Mouse (Mus musculus) urinary bladder, postnatal 0 days (tissue): ENCODE results near the gene Krt13. TPM values are rescaled to one million over a fixed set of nuclear protein-coding genes. Genes with fewer than 3 reads are reported as not detected.

Experiments
- polyA plus RNA-seq: library from polyadenylated mRNA; unstranded; fragments of >200 nt; fragmentation: Nextera tagmentation; extraction: Ambion mirVana; gene quantifications from 2 replicates; pipeline ENCODE4 v1.2.1, GENCODE M21; 2015

The Krt13 gene
- polyA plus RNA-seq, result 1.4 and 1.9 TPM in 2 replicates

GRCm38 (mm10) chr11:100121466-100121865 is at the start of gene Krt13:
Gene Krt13 (minus strand): TSS chr11:100121566.

GRCm38 (mm10) chr11:100148615-100149330 is 27.4 kb upstream of the Krt13 start, which contains the start of gene Krt19:
Gene Krt19 (minus strand): TSS chr11:100148665.

GRCm38 (mm10) chr11:100135731-100136130 is 14.4 kb upstream of the Krt13 start, which contains the start of gene Krt15:
Gene Krt15 (minus strand): TSS chr11:100135928.

GRCm38 (mm10) chr11:100105576-100106122 is 15.7 kb downstream of the Krt13 start, which contains the start of gene Krt36:
Gene Krt36 (minus strand): TSS chr11:100105626.

GRCm38 (mm10) chr11:100096141-100096540 is 25.2 kb downstream of the Krt13 start, which contains the start of gene Krt35:
Gene Krt35 (minus strand): TSS chr11:100096241.

GRCm38 (mm10) chr11:100087861-100088260 is 33.5 kb downstream of the Krt13 start, which contains the start of gene Krt32:
Gene Krt32 (minus strand): TSS chr11:100088226.

Other genes with a start within 250 kb of the Krt13 start
- not detected in 2 replicates for gene Krtap9-1, start 248.2 kb downstream of the Krt13 start, polyA plus RNA-seq
- gene Gm11567, start 242.4 kb downstream of the Krt13 start, polyA plus RNA-seq, result not detected in 2 replicates
- gene Krtap31-1, start 213.6 kb downstream of the Krt13 start, polyA plus RNA-seq, result not detected in 2 replicates
- gene Gm11565, start 206.8 kb downstream of the Krt13 start, polyA plus RNA-seq, result not detected in 2 replicates
- not detected in 2 replicates for gene Krtap31-2, start 185.3 kb downstream of the Krt13 start, polyA plus RNA-seq
- gene Krtap9-5, start 173.1 kb downstream of the Krt13 start, polyA plus RNA-seq, result not detected in 2 replicates
- not detected in 2 replicates for gene Krtap29-1, start 142.5 kb downstream of the Krt13 start, polyA plus RNA-seq
- gene Krtap16-1, start 135.0 kb downstream of the Krt13 start, polyA plus RNA-seq, result not detected in 2 replicates
- gene Krtap17-1, start 127.6 kb downstream of the Krt13 start, polyA plus RNA-seq, result not detected in 2 replicates
- 0.12 TPM in 1 of 2 replicates, not detected in the other for gene Krt33a, start 105.4 kb downstream of the Krt13 start, polyA plus RNA-seq
- 0.07 TPM in 1 of 2 replicates, not detected in the other for gene Krt33b, start 91.7 kb downstream of the Krt13 start, polyA plus RNA-seq
- gene Krt34, start 80.0 kb downstream of the Krt13 start, polyA plus RNA-seq, result not detected in 2 replicates
- not detected in 2 replicates for gene Krt31, start 71.0 kb downstream of the Krt13 start, polyA plus RNA-seq
- not detected in 2 replicates for gene Krt32, start 33.3 kb downstream of the Krt13 start, polyA plus RNA-seq
- not detected in 2 replicates for gene Krt35, start 25.3 kb downstream of the Krt13 start, polyA plus RNA-seq
- gene Krt36, start 15.9 kb downstream of the Krt13 start, polyA plus RNA-seq, result 0.10 and 0.16 TPM in 2 replicates
- 795 and 814 TPM in 2 replicates for gene Krt15, start 14.4 kb upstream of the Krt13 start, polyA plus RNA-seq
- gene Krt19, start 27.1 kb upstream of the Krt13 start, polyA plus RNA-seq, result 788 and 849 TPM in 2 replicates
- not detected in 2 replicates for gene Krt9, start 71.7 kb upstream of the Krt13 start, polyA plus RNA-seq
- 230 and 251 TPM in 2 replicates for gene Krt14, start 86.0 kb upstream of the Krt13 start, polyA plus RNA-seq
- gene Krt16, start 127.3 kb upstream of the Krt13 start, polyA plus RNA-seq, result not detected in 2 replicates
- gene Krt17, start 139.5 kb upstream of the Krt13 start, polyA plus RNA-seq, result 4.6 and 5.2 TPM in 2 replicates
- gene Krt42, start 148.3 kb upstream of the Krt13 start, polyA plus RNA-seq, result not detected in 2 replicates
- 1,889 and 2,012 TPM in 2 replicates for gene Eif1, start 198.3 kb upstream of the Krt13 start, polyA plus RNA-seq
- not detected in 2 replicates for gene Gast, start 212.8 kb upstream of the Krt13 start, polyA plus RNA-seq
- 1.4 and 2.0 TPM in 2 replicates for gene Hap1, start 234.6 kb upstream of the Krt13 start, polyA plus RNA-seq